Mouse (Mus musculus) layer of hippocampus, postnatal 14 days (tissue): Measurements from ENCODE around the gene Cep95. TPM values are rescaled to one million over a fixed set of nuclear protein-coding genes. Genes with fewer than 3 reads are reported as not detected.

ENCODE experiments used
- DNase-seq, 2 experiments: peaks; one replicate each; pipeline ENCODE4 v3.0.0; 2021 to 2022; ENCODE audit warnings: low spot score in 2 of 2, mixed read lengths in 1 of 2
- total RNA-seq, 2 experiments: library from RNA; stranded (reverse); gene quantifications; 2 replicates each; pipeline ENCODE4 v1.2.3; 2021

The Cep95 gene
- total RNA-seq, 2 experiments from 2014 or later = 12.9 to 15.1 TPM

DNA sequence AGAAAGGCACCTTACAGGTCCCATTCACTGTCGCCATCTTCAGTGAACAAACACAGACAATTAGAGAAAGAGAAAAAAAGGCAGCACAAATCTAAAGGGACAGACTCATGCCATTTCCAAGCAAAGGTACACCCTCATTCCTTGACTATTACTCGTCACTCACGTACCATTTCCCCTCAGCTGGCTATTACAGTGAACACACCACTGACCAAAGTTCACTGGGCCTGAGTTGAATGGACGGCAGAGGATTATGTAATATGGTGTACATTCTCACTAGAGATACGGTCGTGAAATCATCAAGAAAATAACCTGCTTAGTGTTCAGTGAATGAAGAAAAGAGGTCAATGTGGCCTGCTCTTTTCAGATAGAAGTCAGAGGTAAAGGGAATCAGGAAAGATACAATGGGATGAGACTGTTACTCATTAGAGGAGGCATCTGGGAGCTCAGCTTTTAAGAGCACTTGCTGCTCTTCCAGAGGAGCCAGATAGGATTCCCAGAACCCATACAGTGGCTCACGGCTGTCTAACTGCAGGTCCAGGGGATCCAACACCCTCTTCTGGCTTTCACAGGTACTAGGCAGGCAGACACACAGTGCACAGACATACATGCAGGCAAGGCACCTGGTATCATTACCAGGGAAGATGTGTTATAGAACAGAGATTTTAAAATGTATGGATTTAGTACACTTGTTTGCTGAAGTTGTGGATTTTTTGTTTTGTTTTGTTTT lies 23.5 kb downstream of the Cep95 start:
- no peak for DNase-seq

DNA sequence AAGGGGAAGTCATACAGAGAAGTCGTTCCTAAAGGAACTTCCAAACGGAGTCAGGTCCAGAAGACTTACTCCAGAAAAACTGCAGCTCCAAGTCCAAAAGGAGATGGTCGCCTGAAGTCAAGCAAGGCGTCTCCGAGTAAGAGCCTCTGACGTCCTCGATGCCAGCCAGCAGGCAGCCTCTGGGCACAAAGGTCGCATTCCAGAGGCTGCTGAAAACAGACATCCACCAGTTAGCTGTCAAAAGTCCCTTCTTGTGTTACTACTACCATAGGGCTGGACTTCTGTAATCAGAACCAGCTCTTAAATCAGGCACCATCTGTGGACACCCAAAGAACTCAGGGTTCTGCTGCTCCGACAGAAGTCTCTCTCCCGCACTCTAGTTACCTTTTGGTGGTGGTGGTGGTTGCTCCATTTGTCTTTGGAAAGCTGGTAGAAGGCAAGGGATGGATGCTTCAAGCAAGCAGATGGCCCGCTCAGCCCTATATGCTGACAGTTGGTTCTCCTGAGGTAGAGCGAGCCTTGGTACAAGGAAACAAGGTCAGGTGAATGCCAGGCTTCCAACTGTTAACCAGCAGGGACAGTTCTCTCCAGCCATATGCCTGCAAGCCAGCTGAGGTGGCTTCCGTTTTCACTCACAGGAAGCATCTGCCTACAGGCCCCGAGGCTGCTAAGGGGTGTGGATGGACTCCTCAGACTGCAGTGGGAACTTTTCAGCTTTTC lies 25.7 kb downstream of the Cep95 start:
- no peak for DNase-seq

GRCm38 (mm10) chr11:106815331-106815730 lies 26.3 kb downstream of the Cep95 start:
- no peak for DNase-seq

GRCm38 (mm10) chr11:106815761-106816160 lies 26.7 kb downstream of the Cep95 start:
- DNase-seq = no peak

- no peak for DNase-seq
Measured at GRCm38 (mm10) chr11:106816316-106816715, 27.3 kb downstream of the Cep95 start.

DNA sequence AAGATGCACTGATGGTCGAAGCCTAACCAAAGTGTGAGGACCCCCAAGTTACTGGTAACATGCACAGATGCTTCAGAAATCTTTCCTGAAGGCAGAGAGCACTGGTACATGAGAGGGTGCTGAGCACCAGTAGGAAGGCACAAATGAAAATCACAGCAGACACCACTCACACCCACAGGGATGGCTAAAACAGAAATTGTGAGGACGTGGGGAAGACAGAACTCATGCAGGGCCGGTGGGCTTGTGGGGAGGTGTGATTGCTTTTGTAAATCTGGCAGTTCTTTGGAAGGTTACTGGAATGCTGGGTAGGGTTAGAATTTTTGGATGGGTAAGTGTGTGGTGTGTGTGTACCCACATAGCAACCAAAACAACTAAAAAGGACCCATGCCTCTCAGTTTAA lies 28.1 kb downstream of the Cep95 start:
- no peak for DNase-seq

DNA sequence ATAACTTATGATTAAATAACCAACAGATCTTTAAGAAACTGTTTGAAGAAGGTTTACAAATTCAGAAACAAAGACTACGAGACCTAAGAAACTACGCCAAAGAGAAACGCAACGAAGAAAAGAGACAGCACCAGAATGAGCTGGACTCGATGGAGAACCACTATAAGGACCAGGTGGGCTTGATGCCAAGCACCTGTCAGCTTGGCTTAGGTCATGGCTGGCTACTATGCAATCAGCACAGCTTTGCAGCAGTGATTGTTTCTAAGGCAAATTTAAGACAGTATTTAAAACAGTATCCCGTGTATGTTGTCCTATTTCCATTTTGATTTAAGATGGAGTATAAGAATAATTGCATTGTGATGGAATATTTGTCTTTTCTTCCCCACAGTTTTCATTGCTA lies 28.8 kb downstream of the Cep95 start:
- no peak for DNase-seq

DNA sequence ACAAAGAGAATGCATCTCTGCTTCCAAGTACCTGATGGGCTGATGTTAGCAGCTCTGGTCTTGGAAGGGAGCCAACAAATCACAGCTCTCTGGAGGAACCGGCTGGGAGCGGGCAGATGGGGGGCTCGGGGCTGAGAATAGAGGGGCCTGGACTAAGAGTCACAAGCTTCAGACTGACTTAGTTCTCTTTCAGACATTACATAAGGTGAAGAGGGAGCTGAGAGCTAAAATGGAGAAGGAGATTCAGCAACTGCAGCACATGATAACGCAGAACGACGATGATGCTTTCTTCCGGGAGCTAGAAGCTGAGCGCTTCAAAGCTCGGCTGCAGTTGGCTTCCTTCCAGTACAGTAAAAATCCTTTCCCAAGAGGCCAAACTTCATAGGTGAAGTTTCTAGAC lies 29.3 kb downstream of the Cep95 start:
- no peak for DNase-seq

DNA sequence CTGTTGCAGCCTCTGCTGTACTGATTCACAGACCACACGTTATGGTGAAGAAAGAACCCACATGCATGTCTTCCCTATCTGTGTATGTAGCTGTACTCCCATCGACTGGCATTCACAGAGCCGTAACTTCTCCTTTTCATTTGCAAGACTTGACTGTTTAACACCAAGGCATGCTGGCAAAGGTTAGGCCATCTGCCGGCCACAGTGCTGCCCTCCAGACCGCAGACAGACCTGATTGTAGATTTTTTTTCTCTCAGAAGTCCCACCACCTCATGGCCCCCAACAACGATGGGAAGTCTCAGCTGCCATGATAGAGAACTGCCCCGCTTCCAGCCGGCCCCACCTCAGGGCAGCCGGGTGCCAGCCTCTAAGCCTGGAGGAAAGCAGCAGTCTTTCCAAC lies 30.5 kb downstream of the Cep95 start:
- no peak for DNase-seq

DNA sequence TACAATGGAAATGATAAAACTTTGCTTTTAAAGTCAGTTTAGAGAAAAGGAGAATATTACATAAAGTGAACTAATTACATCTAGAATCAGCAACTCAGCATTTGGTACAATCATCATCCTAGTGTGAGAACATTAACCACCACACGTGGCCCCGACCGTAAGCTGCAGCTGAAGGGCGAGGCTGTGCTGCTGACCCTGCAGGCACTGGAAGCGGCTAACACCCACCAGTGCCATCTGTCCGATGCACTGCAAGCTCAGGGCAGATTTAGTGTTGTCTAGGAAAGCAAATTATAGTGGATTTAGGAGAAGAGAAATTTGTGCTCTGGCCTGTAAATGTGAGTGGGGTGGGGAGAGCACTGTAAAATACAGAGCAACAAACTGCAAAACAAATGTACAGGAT lies 31.2 kb downstream of the Cep95 start:
- no peak for DNase-seq

DNA sequence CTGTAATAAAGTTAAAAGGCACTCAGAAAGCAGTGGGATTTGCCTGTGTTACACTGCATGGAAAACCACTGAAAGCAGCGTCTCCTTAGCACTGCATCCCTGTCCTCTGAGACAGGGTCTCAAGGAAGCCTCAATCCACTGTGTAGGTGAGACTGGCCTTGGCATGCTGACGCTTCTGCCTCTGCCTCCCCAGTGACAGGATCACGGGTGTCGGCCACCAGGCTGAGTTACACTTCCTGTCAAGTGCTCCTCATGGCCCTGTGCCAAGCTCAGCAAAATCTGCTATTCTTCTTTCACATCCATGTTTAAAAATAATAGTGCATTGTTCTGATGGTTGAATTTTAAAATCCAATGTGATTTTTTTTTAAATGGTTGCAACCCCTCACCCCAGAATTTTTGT lies 31.9 kb downstream of the Cep95 start:
- DNase-seq = no peak

DNA sequence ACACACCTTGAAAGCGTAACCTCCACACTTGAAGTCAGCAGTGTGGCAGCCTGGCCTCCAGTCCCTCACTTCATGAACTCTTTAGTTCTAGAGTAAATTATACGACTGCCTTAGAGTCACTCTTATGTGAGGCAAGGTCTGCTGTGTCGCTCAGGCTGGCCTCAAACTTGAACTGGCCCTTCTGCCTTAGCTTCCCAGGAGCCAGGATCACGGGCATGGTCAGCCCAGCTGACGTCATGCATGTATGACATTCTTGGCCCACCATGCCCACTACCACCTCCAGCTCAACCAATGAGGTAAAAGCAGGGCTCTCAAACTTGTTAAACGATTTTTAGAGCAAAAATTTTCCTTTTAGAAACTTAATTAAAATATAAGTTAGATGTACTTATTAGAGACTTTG lies 32.3 kb downstream of the Cep95 start:
- no peak for DNase-seq

DNA sequence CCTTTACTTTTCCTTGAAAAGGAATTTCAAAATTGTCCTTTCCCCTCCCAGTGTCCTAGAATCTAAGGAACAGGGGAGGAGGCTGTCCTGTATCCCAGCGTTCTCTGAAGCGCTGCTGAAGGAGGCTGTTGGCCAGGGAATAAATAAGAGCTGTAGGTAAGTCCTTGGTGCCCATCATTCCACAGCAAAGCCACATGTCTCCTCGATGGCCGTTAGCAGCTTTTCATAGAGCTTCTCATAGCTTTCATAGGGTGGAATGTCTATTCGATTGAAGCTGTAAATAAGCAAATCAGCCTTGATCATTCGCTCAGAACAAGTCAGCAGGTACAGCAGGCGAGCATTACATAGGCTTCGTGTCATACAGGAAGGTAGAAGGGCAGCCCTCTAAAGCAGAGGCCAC lies 33.4 kb downstream of the Cep95 start:
- no peak for DNase-seq

DNA sequence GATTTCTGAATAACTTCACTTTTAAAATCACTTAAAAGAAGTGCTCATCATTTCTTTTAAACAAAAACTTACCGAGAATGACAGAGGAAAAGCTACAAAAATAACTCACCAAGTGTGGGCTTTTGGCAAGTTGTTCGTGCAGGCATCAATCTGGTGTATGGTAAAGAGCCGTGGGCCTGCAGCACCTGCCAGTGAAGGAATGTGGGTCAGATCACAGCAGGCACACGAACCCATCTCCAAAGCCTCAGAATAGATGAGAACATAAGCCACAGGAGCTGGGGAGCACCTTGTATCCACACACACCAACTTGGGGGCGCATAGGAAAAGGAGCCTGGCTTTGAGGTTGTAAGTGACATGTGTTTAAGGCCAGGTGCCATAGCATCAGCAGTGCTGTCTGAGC lies 33.9 kb downstream of the Cep95 start:
- peak in 1 of 2 experiments; percentile 52 for DNase-seq

- no peak for DNase-seq
Measured at GRCm38 (mm10) chr11:106823741-106824140, 34.7 kb downstream of the Cep95 start.

GRCm38 (mm10) chr11:106824403-106824802 lies 35.4 kb downstream of the Cep95 start:
- DNase-seq = no peak

DNA sequence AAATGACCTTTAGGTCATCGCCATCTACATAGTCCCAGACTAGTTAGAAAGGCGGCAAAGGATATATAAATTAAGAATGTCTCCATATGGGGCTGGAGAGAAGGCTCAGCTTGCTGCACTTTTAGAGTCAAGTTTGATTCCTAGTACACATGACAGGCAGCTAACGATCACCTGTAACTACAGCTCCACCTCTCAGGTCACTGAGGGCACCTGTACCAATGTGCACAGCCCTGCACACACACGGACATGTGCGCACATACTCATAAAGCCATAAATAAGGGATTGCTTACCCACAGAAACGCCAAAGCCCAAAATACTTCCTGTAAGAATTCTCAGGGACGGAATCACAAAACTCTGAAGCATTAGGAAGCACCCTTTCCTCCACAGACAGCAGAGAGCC lies 39.0 kb downstream of the Cep95 start:
- DNase-seq = no peak

GRCm38 (mm10) chr11:106842002-106842401 lies 53.0 kb downstream of the Cep95 start:
- no peak for DNase-seq

DNA sequence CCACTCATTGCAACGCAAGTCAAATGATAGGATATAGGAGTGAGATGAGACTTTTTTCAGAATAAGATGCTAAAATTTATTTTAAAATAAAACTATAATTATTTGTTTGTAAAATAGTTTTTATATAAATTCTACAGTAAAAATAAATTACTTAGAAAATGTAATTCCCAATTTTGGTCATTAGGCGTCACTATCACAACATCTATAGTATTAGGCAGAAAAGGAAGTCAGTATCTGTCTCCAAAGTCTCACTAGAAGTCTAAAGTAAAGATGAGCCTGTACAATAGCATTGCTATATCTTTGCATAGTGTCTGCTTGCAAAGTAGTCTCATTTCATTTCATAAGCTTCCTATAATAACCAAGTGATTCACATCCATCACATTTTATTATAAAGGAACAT lies 62.4 kb downstream of the Cep95 start:
- peak in 1 of 2 experiments; percentile 14 for DNase-seq
